Mouse (Mus musculus) embryonic facial prominence, embryonic 10.5 days (tissue): ENCODE data around the gene Cwc22. TPM values are rescaled to one million over a fixed set of nuclear protein-coding genes. Genes with fewer than 3 reads are reported as not detected.

Experiments
- DNase-seq: peaks from one replicate; pipeline ENCODE4 v3.0.0-alpha.2; 2017; ENCODE audit warnings: low spot score
- H3K27ac ChIP-seq: fragments of 300-500 bp; sonication (generic); replicated peaks from 2 replicates; pipeline ENCODE4 v1.5.1; 2016; ENCODE audit warnings: mild to moderate bottlenecking
- H3K27me3 ChIP-seq: fragments of 300-500 bp; sonication (generic); replicated peaks from 2 replicates; pipeline ENCODE4 v1.6.1; 2016; ENCODE audit warnings: low read depth, mild to moderate bottlenecking; ENCODE audit not compliant: poor library complexity, severe bottlenecking
- H3K36me3 ChIP-seq: fragments of 300-500 bp; sonication (generic); replicated peaks from 2 replicates; pipeline ENCODE4 v1.6.1; 2016; ENCODE audit warnings: mild to moderate bottlenecking, moderate library complexity
- H3K4me1 ChIP-seq: fragments of 300-500 bp; sonication (generic); 2 replicates; pipeline ENCODE4 v1.6.1; 2016
- H3K4me3 ChIP-seq: fragments of 300-500 bp; sonication (generic); 2 replicates; pipeline ENCODE4 v1.5.1; 2016; ENCODE audit warnings: mild to moderate bottlenecking, moderate library complexity
- H3K9me3 ChIP-seq: fragments of 300-500 bp; sonication (generic); 2 replicates; pipeline ENCODE4 v1.6.1; 2016; ENCODE audit warnings: mild to moderate bottlenecking
- WGBS: fragments of 180-500 bp; shearing (Covaris S2); methylation state at CpG from one replicate; pipeline ENCODE4 v1.1.7; 2016; 5-methylcytosine and 5-hydroxymethylcytosine counted together
- polyA plus RNA-seq: library from polyadenylated mRNA; unstranded; fragments of >200 nt; fragmentation: Nextera tagmentation; extraction: Ambion mirVana; gene quantifications from 2 replicates; pipeline ENCODE4 v1.2.1, GENCODE M21; 2016

The Cwc22 gene
- polyA plus RNA-seq, 1 experiment from 2014 or later: 35.2 TPM

DNA sequence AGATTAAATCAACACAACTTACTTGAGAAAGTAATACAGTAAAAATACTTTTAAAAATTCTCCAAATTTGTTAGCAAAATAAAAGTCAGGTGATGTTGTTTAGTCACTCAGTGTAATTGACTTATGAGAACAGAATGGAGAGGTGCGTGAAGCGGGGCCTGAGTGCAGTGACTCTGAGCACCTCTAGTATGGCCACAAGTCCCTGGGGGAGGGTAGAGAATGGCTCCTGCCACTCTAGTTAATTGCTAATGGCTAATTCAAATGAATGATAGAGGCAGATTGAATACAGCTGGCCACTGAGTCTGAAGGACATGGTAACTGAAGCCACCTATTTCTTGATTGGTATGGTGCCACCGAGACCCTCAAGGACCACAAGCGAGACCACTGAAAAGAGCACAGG lies 12.0 kb downstream of the Cwc22 start:
- Histone ChIP-seq H3K9me3 (no peaks in the 10 kb centered on the region), H3K4me3 (no peak overlapping the region), H3K4me1 (no peaks in the 10 kb centered on the region), H3K36me3 (peaks cover 84% of the 10 kb centered on the region), H3K27ac (no peak overlapping the region), H3K27me3 (no peaks in the 10 kb centered on the region)
- no peak for DNase-seq
- WGBS: 89% methylated on average over 4 of the region's 4 CpGs

DNA sequence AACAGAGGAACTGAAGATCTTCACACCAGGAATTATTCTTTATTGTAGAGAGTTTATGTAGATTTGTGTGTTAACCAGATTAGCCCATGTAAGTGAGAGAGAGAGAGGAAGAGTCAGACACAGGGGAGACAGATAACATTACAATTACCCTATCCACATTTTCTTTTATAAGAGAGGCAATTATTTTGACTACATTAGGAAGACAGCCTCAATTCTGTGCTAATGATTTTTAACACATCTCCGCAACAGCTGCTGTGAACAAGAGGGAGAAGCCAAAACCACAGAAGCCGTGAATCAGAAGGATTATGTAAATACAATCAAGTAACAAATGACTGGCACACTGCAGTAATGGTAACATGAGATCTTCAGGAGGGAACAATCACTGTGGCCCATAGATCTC lies 12.5 kb downstream of the Cwc22 start:
- Histone ChIP-seq H3K27me3 (no peaks in the 10 kb centered on the region), H3K36me3 (peaks cover 84% of the 10 kb centered on the region), H3K4me3 (no peak overlapping the region), H3K4me1 (no peaks in the 10 kb centered on the region), H3K27ac (no peak overlapping the region), H3K9me3 (no peaks in the 10 kb centered on the region)
- 81% methylated on average over 2 of the region's 2 CpGs for WGBS
- no peak for DNase-seq

DNA sequence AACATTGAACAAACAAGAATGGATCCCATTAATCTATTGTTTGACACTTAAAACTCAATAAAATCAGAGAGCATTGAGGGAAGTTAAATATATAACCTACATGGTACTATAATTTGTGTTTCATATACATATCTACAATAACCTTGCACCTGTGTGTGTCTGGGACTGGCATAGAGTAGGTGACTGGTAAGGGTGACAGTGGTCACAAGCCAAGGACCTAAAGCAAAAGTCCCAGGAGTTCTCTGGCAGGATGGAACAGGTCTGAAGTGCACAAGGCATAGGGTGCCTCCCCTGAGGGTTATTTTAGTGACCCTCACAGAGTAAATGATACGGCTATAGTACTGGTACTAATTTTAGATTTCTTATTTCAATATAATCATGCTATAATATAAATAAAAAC lies 14.2 kb downstream of the Cwc22 start:
- Histone ChIP-seq H3K9me3 (no peaks in the 10 kb centered on the region), H3K36me3 (peaks cover 96% of the 10 kb centered on the region), H3K27ac (no peak overlapping the region), H3K27me3 (no peaks in the 10 kb centered on the region), H3K4me1 (no peaks in the 10 kb centered on the region), H3K4me3 (no peak overlapping the region)
- no peak for DNase-seq
- 90% methylated on average over 1 of the region's 1 CpGs for WGBS

DNA sequence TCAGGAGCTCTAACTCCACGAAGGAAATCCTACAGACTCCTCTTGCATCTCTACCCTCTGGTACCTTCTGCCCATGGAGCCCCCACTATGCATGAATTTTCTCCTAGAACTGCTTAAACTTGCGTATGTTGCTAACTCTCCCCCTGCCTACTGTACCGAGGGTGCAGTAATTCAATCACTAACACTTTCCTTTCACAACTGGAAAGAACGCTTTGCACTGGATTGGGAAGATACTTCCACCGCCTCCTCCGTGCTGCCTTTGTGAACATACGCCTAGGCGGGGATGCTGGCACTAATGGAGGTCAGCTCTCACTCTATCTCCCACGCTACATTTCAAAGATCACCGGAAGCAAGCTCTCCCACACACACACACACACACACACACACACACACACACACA lies 17.8 kb downstream of the Cwc22 start:
- WGBS: 94% methylated on average over 10 of the region's 10 CpGs
- no peak overlapping the region for H3K4me3 ChIP-seq

DNA sequence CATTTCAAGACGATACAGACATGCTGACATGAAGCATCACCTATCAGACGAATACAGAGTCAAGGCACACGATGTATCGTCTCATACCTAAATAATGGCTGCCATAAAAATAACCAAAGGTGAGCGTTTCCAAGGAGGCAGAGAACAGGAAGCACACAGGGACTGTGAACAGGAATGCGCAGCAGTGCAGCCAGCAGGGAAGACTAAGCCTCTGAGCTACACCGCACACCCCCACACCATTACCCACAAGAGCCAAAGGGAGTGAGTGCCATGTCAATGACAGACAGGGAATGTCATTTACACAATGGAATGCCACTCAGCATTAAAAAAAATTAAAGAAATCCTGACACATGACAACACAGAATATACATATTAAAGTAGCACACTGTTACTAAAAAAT lies 19.7 kb downstream of the Cwc22 start:
- no peak for DNase-seq
- H3K4me1 ChIP-seq: no peaks in the 10 kb centered on the region
- H3K27me3 ChIP-seq: no peaks in the 10 kb centered on the region
- WGBS: 90% methylated on average over 7 of the region's 7 CpGs
- H3K4me3 ChIP-seq: no peak overlapping the region
- no peaks in the 10 kb centered on the region for H3K9me3 ChIP-seq
- H3K27ac ChIP-seq: no peak overlapping the region
- H3K36me3 ChIP-seq: peaks cover 90% of the 10 kb centered on the region

More for the DNA sequence above, 17.8 kb downstream of the Cwc22 start:
- Histone ChIP-seq H3K36me3 (peaks cover 90% of the 10 kb centered on the region), H3K27me3 (no peaks in the 10 kb centered on the region), H3K4me1 (no peaks in the 10 kb centered on the region), H3K9me3 (no peaks in the 10 kb centered on the region), H3K27ac (no peak overlapping the region)
- DNase-seq: no peak

DNA sequence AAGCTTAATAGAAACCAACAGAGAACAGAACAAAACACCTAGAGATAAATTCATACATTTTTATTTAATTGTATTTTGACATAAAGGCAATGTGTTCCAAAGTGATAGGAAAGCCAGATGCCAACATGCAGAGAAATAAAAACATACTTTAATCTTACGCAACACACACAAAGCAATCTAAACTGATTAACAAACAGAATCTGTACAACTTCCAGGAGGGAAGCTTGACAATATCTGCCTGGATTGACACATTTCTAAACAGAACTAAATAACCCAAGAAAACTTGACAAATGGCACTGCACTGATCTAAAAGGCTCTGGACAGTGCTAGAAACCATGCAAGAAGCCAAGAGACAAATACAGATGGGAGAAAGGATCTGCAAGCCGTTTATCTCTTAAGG lies 20.2 kb downstream of the Cwc22 start:
- H3K36me3 ChIP-seq: peaks cover 90% of the 10 kb centered on the region
- DNase-seq: no peak
- 93% methylated on average over 2 of the region's 2 CpGs for WGBS
- H3K4me3 ChIP-seq: no peak overlapping the region
- H3K27ac ChIP-seq: no peak overlapping the region
- no peaks in the 10 kb centered on the region for H3K9me3 ChIP-seq
- H3K27me3 ChIP-seq: no peaks in the 10 kb centered on the region
- H3K4me1 ChIP-seq: no peaks in the 10 kb centered on the region

DNA sequence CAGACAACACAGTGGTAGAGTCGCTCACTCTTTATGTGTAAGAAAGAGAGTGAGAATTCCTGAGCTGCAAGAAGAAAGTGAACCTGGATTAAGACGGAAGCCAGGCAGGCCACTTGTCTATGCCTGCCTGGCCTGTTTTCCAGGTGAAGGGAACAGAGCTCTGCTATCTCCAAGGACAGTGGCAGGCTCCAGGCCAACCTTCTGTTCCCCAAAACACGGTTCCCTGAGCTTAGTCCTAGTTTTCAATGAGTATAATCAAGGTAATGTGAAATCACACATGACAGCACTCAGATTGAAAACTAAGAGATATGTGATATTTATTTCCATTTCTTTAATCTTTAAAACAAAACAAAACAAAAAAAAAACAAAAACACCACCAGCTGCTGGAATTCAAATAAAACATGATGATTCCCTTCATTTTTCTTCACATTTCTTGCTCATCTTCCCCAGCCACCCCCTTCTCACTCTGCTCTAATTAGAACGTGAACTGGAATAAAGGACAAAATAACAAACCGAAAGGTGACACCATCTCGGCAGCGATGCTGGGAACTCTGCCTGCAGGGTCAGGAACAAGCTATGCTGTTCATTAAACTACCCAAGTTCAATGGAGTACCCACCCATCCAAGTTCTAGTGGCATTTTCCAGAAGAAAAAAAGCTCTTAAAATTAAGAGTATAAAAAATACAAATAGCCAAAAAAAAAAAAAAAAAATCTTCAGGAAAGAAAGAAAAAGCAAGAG lies 20.8 kb downstream of the Cwc22 start:
- 58% methylated on average over 7 of the region's 7 CpGs for WGBS
- no peak for DNase-seq
- H3K27me3 ChIP-seq: no peaks in the 10 kb centered on the region
- no peak overlapping the region for H3K27ac ChIP-seq
- no peak overlapping the region for H3K4me3 ChIP-seq
- no peaks in the 10 kb centered on the region for H3K9me3 ChIP-seq
- no peaks in the 10 kb centered on the region for H3K4me1 ChIP-seq
- H3K36me3 ChIP-seq: peaks cover 90% of the 10 kb centered on the region

DNA sequence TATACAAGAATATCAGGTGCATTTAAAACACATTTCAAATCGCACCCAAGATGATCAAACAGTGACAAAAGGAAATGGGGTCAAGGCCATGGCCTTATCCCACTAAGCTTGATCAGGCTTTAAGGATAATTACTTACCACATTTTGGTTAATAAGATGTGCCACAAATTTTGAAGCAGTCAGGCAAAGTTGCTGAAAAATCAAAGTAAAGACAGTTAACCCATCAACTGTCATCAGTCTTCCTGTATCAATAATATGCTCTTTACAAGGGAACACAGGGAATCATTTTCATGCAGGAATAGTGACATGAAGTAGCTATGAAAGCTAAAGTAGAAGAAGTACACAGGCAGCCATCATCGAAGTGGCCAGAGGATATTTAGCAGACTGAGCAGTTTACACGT lies 22.2 kb downstream of the Cwc22 start:
- 95% methylated on average over 3 of the region's 3 CpGs for WGBS
- DNase-seq: no peak
- Histone ChIP-seq H3K27ac (no peak overlapping the region), H3K4me1 (no peaks in the 10 kb centered on the region), H3K36me3 (peaks cover 88% of the 10 kb centered on the region), H3K4me3 (no peak overlapping the region), H3K27me3 (no peaks in the 10 kb centered on the region), H3K9me3 (no peaks in the 10 kb centered on the region)

DNA sequence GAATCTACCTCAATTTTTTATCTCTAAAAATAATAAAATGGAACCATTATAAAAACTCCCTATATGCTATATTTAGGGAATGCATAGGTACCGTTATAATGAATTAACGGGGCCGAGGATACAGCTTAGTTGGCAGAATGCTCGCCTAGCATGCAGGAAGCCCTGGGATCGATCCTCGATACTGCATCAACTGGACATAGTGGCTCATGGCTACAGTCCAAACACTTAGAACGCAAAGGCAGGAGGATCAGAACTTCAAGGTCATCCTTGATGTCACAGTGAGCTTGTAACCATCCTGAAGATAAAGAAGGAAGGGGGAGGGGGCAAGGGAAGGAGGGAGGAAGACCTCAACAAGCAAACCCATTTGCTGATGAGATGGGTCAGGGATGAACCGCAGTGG lies 23.0 kb downstream of the Cwc22 start:
- H3K36me3 ChIP-seq: peaks cover 83% of the 10 kb centered on the region
- H3K27me3 ChIP-seq: no peaks in the 10 kb centered on the region
- no peak overlapping the region for H3K27ac ChIP-seq
- no peaks in the 10 kb centered on the region for H3K9me3 ChIP-seq
- 97% methylated on average over 8 of the region's 8 CpGs for WGBS
- no peaks in the 10 kb centered on the region for H3K4me1 ChIP-seq
- DNase-seq: no peak
- no peak overlapping the region for H3K4me3 ChIP-seq

DNA sequence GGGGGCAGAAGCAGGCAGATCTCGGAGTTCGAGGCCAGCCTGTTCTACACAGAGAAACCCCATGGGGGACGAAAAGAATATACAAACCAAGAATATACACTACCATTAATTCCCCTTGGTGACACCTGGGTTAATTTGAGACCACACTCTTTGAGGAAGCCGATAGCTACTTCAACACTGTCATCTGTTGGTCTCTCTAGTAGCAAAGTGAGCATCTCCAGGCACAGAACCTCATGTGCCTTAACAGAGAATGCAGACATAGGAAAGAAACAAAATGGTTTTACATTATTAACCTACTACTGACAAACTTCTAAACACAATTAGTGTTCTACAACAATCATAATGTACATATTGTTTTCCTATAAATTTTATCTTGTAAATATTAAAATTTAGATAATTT lies 24.9 kb downstream of the Cwc22 start:
- no peak overlapping the region for H3K27ac ChIP-seq
- peaks cover 81% of the 10 kb centered on the region for H3K36me3 ChIP-seq
- 91% methylated on average over 4 of the region's 4 CpGs for WGBS
- no peaks in the 10 kb centered on the region for H3K4me1 ChIP-seq
- H3K9me3 ChIP-seq: no peaks in the 10 kb centered on the region
- no peak overlapping the region for H3K4me3 ChIP-seq
- no peaks in the 10 kb centered on the region for H3K27me3 ChIP-seq
- no peak for DNase-seq

DNA sequence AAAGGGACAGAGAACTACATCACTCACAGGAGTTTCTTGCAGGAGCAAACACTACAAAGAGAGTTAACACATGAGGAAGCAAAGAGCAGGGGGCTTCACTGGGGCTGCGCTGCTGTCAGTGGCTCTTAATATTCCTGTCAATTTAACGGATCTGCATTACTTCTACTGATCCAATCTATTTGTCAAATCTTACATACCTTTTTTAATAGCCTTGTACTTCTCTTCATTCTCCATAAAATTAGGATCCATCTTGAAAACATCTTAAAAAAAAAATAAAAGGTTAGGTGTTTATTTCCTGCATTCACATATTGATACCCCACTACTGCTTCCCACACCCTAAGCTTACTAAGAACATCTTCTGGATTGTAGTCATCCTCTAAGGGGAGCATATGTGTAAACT lies 25.6 kb downstream of the Cwc22 start:
- no peak for DNase-seq
- no peaks in the 10 kb centered on the region for H3K4me1 ChIP-seq
- WGBS: 93% methylated on average over 2 of the region's 2 CpGs
- no peaks in the 10 kb centered on the region for H3K9me3 ChIP-seq
- no peaks in the 10 kb centered on the region for H3K27me3 ChIP-seq
- no peak overlapping the region for H3K4me3 ChIP-seq
- peaks cover 83% of the 10 kb centered on the region for H3K36me3 ChIP-seq
- H3K27ac ChIP-seq: no peak overlapping the region

DNA sequence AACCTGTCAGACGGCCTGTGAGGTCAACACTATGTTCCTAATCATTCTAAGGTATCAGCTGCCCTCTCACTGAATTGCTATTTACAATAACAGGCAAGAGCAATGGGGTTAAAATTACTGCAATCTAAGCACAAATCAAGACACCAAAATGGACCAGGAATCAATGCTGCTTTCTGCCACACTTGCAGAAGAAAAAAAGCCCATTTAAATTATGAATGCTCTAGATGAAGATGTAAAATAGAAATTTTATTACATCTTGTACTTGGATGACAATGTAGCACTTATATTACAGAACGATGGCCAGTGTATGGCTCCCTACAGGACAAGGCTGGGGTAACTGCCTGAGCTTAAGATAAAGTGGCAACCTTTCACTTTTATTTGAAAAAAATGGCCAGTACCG lies 27.7 kb downstream of the Cwc22 start:
- no peaks in the 10 kb centered on the region for H3K9me3 ChIP-seq
- H3K36me3 ChIP-seq: peaks cover 90% of the 10 kb centered on the region
- no peak overlapping the region for H3K4me3 ChIP-seq
- H3K27ac ChIP-seq: no peak overlapping the region
- WGBS: 76% methylated on average over 3 of the region's 3 CpGs
- DNase-seq: no peak
- no peaks in the 10 kb centered on the region for H3K4me1 ChIP-seq
- no peaks in the 10 kb centered on the region for H3K27me3 ChIP-seq

DNA sequence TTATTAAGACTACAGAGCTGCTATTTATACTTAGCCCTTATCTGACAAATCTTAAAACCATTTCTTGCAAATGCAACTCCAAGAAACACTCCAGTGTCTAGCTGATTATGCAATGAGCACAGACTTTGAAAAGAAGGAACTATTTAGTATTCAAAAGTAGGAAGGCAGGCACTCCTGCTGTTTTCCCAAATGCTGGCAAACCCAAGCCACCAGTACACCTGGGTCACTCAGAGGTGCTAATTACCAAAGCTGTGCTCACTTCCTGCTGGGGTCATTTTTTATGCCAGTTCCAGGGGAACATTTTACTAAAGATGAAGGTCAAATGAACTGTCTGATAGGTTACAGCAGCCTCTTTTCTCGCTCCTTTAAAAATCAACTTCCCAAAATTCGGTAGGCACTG lies 28.2 kb downstream of the Cwc22 start:
- H3K27me3 ChIP-seq: no peaks in the 10 kb centered on the region
- peaks cover 90% of the 10 kb centered on the region for H3K36me3 ChIP-seq
- no peaks in the 10 kb centered on the region for H3K9me3 ChIP-seq
- H3K4me3 ChIP-seq: no peak overlapping the region
- DNase-seq: no peak
- no peak overlapping the region for H3K27ac ChIP-seq
- no peaks in the 10 kb centered on the region for H3K4me1 ChIP-seq
- 84% methylated on average over 2 of the region's 2 CpGs for WGBS
